Mouse (Mus musculus) brain, embryonic 14.5 days (tissue): Measurements from ENCODE around the gene Ebf1. TPM values are rescaled to one million over a fixed set of nuclear protein-coding genes. Genes with fewer than 3 reads are reported as not detected.

Source experiments
- DNase-seq: peaks from one replicate; pipeline ENCODE4 v3.0.0-alpha.2; 2011; ENCODE audit warnings: low read depth
- CTCF ChIP-seq: fragments of 200-500 bp; IDR thresholded peaks from 2 replicates; pipeline ENCODE4 v1.5.1; 2012; ENCODE audit warnings: inconsistent platforms, mild to moderate bottlenecking, moderate library complexity, borderline replicate concordance; ENCODE audit not compliant: insufficient read depth, insufficient read length; ENCODE audit errors: extremely low read depth
- POLR2A ChIP-seq: fragments of 200-500 bp; IDR thresholded peaks from 2 replicates; pipeline ENCODE4 v1.6.1; 2012; ENCODE audit warnings: mild to moderate bottlenecking, inconsistent platforms, borderline replicate concordance; ENCODE audit not compliant: poor library complexity, insufficient read depth, insufficient read length, severe bottlenecking; ENCODE audit errors: extremely low read depth
- polyA plus RNA-seq: library from polyadenylated mRNA; depleted of rRNA; stranded (reverse); fragments of >200 nt; gene quantifications from 2 replicates; pipeline ENCODE4 v1.2.3, GENCODE M21; 2012

Gene Ebf1
- polyA plus RNA-seq, 1 experiment = 53.1 TPM

DNA sequence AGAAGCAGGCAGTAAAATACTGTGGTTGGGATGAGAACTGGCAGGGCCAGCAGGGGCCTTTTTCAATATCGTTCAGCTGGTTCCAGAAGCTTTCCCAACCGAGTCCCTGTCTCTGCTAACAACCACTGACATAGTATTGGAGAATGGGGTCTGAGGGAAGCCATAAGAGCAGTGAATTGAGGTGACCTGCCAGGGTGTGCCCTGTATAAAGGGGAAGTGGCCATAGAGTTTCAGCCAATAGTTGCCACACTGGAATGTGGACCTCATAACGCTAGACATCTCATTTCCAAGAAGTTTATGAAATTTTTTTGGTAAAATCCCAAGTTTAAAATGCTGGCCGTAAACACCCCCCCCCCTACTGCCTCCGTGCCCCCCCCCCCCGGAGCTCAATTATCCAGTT is 193.9 kb downstream of the Ebf1 start:
- DNase-seq = no peak
- TF ChIP-seq CTCF (no peak), POLR2A (no peak)

DNA sequence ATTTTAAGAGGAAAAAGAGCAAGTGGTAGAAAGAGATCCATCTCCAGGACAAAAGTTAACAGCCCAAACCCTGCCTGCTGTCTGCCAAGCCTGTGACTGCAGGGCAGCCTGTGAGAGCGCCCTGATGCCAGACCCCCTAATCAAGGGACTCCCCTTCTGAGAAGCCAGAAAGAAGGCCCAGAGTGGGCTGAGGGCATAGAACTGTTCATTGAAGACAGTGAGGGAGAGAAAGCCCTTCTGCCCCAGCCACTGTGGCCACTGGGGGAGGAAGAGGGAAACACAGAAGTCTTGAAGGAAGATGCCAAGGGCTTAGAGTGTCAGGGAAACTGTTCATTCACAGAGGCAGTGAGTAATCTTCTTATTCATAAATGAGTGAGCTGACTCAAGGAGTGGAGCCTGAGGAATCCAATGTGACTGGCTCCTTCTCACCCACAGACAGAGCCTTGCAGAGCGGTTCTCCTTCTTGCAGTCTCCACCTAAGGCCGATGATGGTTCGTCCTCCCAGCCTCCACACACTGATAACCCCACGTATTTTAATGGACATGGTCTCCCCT is 195.2 kb downstream of the Ebf1 start:
- TF ChIP-seq POLR2A (no peak), CTCF (no peak)
- DNase-seq = no peak

GRCm38 (mm10) chr11:44813534-44813933 is 196.4 kb downstream of the Ebf1 start:
- no peak for TF ChIP-seq POLR2A
- no peak for TF ChIP-seq CTCF
- peak; percentile 28 for DNase-seq

DNA sequence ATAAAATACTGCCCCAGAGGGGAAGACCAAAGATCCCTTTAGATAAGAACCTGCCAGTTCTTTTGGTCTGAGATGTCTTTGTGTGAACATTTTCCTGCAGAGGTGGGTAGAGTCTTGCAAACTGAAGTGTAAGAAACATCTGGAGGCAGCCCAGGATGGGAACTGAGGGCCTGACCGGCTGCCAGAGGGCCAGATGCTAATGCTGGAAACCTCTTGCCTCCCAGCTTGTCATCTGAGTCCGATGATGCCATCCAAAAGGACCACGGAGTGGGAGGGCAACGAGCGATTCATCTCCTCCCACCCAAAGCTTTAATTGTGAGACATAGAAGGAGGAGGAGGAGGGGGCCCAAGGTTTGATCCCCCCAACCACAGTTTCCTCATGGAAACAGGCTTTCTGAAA is 197.7 kb downstream of the Ebf1 start:
- TF ChIP-seq CTCF (no peak), POLR2A (no peak)

GRCm38 (mm10) chr11:44815991-44816390 is 198.9 kb downstream of the Ebf1 start:
- no peak for DNase-seq
- TF ChIP-seq CTCF (no peak), POLR2A (no peak)

More for the DNA sequence above, 197.7 kb downstream of the Ebf1 start:
- DNase-seq = no peak

- peak; percentile 71 for DNase-seq
- TF ChIP-seq POLR2A (no peak), CTCF (no peak)
Measured at GRCm38 (mm10) chr11:44822312-44822711, 205.2 kb downstream of the Ebf1 start.

GRCm38 (mm10) chr11:44832227-44832939 is 215.3 kb downstream of the Ebf1 start:
- peak; percentile 55 for DNase-seq

DNA sequence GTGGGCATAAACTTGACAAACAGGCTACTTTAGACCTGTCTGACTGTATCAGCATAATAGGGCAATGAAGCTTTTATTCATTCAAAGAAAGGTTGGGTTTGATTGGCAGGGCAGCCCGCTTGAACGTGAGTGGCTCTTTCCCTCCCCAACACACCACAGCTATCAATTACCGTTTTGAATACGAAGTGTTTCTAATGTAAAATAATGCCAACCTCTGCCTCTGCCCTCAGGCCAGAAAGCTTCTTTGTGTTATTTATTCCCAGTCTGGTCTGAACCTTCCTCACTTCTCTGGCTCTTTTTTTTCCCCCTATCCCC is 215.8 kb downstream of the Ebf1 start:
- DNase-seq = peak; percentile 81
- TF ChIP-seq CTCF = no peak
- no peak for TF ChIP-seq POLR2A

More at GRCm38 (mm10) chr11:44832227-44832939, 215.3 kb downstream of the Ebf1 start:
- no peak for TF ChIP-seq POLR2A
- TF ChIP-seq CTCF = 0 out of 2 replicates have a peak, but pooled peaks have one; percentile 4

DNA sequence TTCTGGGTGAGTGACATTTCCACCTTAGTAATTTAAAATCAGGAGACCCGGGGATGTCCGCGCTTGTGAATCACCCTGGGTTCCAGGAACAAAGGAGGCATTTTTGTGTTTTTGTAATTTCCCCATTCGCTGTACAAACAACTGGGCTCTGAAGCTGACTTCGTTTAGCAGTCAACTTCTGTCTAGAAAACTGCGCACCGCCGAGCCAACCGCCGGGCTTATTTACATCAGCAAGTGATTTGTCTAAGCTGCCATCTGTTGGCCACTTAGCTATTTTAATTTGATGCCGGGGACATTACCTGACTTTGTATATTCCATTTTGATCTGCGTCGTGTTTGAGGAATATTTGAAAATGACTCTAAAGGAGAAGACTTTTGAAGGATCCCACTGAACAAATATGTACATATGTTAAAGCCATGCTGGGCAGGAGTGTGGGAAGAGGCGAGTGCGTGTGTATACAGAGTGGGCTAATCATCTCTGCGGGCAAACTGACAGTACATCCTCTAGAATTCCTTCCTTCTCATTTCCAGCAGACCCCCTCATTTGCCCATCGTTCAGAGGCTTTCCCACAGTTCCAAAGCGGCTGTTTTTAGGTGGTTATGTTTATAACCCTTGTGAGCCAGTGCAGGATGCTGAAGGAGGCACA is 216.4 kb downstream of the Ebf1 start:
- TF ChIP-seq CTCF (no peak), POLR2A (no peak)
- DNase-seq = peak; percentile 89

- no peak for TF ChIP-seq POLR2A
- DNase-seq = no peak
Measured at GRCm38 (mm10) chr11:44835166-44835565, 218.0 kb downstream of the Ebf1 start.

DNA sequence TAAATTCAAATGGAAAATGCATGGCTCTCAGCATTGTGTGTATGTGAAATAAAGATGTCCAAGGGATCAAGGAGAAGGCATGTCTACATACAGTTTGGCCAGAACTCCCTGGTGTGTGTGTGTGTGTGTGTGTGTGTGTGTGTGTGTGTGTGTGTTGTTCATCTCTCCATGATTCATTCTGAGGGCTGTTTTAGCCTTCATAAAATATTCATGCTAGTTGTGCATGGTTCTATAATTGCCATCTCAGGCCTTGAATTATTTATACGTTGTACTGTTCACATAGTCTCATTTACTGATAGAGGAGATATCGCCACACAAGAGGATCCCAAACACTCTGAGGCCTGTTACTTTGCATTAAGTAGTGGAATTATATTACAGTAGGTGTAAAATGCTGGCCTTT is 220.5 kb downstream of the Ebf1 start:
- TF ChIP-seq CTCF (no peak), POLR2A (no peak)
- DNase-seq = peak; percentile 57
